Mouse (Mus musculus) brain, embryonic 18.5 days (tissue): ENCODE results near the gene Cntd1.

Source experiments
- DNase-seq: peaks from one replicate; pipeline ENCODE4 v3.0.0-alpha.2; 2012; ENCODE audit warnings: low read depth, low spot score

Cntd1 gene

DNA sequence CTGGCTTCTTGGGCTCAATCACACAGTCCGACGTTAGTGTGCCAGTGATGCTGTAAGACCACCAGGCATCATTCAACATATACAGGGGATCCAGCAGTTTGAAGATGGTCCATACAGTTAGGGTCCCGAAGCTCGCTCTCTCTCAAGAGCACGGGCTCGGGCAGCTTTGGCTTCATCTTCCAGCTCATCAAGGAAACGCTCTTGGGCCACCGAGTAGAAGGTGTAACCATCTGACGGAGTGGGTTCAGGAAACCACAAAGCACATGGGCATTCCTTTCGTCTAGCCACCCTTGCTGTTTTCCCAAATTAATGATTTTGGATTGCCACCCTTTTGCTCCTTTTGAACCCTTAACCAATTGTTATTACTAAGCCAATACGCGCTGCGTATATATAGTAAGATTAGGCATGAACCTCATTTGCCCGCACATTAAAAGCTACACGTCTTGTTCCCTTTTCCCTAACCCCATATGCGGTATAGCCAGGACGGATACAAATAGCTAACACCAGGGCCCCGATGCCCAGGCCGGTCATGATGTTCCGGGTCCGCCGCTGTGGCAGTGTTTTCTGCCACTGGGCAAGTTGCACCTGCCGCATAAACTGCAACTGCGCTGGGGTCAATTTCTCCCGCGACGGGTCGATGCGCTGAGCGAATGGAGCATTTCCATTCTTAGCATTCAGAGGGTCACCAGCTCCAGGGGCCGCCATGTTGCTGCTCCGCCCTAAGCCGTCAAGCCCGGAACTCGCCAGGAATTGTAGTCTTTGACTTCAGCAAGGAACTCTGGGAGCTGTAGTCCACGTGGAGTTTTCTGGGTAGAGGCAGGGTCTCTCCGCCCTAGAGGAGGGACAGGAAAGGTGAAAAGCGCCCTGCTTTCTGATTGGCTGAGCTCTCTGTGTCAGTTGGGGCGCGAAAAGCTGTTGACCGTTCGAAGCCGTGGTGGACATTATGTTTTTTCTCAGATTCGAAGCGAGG lies at the start of gene Cntd1, which contains the start of gene Coa3:
Gene Cntd1, plus strand, starts transcription at position 790 of the 970 bp plus-strand sequence.
Gene Coa3, minus strand, starts transcription at position 892 of the 970 bp plus-strand sequence.
- peak; percentile 86 for DNase-seq

GRCm38 (mm10) chr11:101229361-101229900 lies 49.4 kb upstream of the Cntd1 start:
- no peak for DNase-seq

DNA sequence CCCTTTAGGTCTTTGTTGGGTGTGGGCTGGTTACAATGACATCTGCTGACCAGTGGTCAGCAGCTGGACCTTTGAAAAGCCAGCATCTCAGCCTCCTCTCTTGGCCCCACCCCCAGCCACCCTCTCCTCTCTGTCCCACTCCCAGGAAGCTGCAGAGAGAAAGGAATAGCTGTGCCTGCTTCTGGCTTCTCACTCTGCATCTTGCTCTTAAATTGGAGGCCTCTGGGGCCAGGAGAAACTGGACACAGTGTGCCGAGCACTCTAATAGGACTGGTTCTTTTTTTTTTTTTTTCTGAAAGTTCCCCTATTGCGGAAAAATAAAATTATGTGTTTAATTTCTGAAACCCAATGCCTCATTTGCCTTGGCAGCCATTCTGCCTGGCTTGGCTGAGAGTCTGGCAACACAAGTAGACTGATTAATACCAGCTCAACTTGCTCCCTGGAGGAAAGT lies 48.7 kb upstream of the Cntd1 start:
- no peak for DNase-seq

DNA sequence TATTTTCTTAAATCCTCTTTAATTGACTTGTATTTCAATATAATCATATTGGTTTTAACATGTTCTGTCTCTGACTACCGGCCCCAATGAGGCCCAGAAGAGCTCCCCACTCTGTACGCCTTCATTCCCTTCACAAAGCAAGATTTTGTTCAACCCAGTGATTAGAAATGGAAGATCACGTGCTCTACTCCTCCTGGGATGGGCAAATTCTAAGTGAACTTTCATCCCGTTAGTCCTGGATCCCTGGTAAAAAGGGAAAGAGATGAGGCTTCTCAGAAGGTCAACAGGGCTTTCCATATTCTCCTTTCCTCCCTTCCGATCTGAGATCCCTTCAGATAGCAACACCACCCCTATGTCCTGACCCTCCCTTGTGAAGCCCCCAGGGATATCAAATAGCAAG lies 48.3 kb upstream of the Cntd1 start:
- no peak for DNase-seq

- DNase-seq: no peak
Measured at GRCm38 (mm10) chr11:101230991-101231871, 47.6 kb upstream of the Cntd1 start.

DNA sequence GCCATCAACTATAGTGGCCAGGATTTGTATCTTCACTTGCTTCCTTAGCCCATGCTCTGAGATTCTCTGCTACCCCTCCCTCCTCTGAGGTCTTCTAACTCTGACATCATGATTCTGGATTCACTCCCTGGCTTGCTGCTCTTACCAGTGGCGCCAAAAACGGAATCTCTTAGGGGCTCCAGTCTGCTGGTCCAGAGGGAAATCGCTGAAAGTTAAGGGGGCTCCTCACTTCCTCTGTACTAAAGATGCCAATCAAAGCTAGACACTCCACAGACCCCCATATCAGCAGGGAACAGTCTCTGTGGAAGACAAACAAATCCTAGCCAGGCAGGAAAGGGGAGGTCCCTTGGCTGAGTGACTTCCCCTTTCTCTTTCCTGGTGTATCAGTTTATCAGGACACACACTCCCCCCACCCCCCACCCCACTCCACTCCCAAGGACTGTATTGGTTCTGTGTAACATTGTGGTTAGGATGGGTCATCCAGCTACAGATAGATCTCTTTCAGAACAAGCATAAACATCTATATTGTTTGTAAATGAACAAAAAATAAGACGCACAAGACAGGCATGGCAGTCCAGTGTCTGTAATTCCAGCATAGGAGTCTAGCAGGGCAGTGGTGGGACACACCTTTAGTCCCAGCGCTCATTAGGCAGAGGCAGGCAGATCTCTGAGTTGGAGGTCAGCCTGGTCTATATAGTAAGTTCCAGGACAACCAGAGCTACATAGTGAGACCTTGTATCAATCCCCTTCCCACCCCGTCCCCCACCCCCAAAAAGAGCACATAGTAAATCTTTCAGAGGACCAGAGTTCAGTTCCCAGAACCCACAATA lies 46.6 kb upstream of the Cntd1 start:
- no peak for DNase-seq

- DNase-seq: no peak
Measured at GRCm38 (mm10) chr11:101233240-101233639, 45.6 kb upstream of the Cntd1 start.

DNA sequence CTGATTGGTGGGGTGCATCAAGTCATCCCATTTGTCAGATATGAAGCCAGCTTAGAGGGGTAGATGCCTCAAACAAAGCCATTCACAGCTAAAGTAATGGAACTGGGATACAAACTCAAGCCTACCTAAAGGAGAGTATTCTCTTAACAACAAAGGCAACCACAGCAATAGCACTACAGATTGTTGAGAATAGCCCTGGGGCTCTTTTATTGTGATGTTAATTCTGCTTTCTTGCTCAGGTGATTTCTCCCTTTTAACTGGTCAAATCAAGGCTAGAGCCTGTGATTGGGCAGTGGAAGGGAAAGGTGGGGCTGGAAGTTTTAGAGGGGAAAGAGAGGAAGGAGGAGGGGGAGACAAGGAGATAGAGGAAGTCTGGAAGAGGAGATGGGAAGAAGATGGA lies 44.7 kb upstream of the Cntd1 start:
- no peak for DNase-seq

DNA sequence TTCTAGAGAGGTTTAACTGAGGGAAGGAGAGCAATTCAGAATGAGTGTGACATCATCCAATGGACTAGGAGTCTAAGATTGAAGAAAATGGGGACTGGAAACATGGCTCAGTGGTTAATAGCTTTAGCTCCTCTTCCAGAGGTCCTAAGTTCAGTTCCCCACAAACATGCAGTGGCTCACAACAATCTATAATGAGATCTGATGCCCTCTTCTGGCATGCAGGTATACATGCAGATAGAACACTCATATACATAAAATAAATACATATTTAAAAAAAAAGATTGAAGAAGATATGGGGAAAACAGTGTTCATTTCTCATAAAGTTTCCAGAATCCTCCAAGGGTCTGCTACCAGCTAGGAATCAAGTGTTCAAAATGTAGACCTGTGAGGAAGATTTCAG lies 43.4 kb upstream of the Cntd1 start:
- DNase-seq: no peak

- no peak for DNase-seq
Measured at GRCm38 (mm10) chr11:101236782-101237181, 42.0 kb upstream of the Cntd1 start.

GRCm38 (mm10) chr11:101238071-101238647 lies 40.7 kb upstream of the Cntd1 start:
- no peak for DNase-seq

DNA sequence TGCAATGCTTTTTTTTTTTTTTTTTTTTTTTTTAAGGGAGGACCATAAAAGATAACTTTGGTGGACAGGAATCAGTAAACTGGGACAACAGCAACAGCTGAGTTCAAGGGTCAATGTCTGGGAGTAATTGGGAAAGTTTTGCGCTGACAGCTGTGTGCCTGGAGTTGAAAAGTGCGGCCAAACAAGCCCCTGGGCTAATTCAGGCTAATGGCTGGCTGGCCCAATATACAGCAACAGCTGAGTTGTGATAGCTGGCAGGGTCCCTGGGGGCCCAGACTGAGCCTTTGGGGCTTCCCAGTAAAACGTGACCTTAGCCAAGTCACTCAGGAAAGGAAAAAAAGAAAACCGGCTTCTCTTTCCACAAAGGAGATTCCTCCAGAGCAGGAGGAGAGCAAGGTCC lies 33.7 kb upstream of the Cntd1 start:
- DNase-seq: no peak

DNA sequence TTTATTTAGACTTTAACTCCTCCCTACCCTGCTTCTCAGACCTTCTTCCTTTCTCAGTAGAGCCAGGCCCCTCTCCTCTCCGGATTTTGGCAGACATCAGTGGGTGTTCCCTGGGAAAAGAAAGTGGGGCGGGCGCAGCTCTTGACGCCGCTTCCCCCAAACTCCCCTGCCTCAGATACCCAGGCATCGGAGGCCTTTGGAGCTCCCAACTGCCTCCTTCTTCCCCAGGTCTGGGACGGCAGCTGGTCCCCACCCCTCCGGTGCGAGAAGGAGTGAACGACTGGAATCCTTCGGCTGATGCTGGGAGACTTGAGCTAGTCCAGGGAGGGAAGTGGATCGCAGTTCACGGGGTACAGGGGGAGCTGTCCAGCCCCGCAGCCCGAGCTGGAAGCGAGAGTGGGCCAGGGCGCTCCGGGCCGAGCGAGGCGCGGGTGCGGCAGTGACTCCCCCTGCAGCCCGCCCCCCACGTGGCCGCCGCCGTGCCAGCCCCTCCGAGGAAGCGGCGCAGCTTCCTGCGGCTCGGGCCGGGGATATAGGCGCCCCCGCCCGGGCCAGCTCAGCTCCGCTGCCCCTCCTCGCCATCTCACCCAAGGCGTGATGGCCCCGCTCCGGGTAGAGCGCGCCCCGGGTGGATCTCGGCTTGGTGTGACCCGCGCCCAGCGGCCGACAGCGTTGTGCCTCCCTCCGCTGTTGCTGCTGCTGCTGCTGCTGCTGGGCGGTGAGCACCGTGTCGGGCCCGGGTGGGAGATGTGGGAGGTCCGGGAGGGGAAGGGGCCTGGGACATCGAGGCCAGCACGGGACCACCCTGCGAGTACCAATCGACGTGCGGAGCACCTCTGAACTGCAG lies 32.7 kb upstream of the Cntd1 start, which contains the start of gene Ramp2:
Gene Ramp2, plus strand, starts transcription at position 174 of the 847 bp plus-strand sequence.
- DNase-seq: no peak

GRCm38 (mm10) chr11:101246702-101247012 lies 32.2 kb upstream of the Cntd1 start:
- DNase-seq: no peak

DNA sequence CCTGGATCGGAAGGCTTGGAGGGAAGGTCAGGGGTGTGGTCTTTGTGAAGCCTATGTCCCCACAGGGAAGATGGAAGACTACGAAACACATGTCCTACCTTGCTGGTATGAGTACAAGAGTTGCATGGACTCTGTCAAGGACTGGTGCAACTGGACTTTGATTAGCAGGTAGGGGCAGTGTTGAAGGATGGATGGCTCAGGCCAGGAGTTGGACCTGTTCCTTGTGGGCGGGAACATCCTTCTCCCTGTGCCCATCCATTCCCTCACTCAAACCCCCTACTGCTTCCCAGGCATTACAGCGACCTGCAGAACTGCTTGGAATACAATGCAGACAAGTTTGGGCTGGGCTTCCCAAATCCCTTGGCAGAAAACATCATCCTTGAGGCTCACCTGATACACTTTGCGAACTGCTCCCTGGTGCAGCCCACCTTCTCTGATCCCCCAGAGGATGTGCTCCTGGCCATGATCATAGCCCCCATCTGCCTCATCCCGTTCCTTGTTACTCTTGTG lies 31.2 kb upstream of the Cntd1 start:
- no peak for DNase-seq

DNA sequence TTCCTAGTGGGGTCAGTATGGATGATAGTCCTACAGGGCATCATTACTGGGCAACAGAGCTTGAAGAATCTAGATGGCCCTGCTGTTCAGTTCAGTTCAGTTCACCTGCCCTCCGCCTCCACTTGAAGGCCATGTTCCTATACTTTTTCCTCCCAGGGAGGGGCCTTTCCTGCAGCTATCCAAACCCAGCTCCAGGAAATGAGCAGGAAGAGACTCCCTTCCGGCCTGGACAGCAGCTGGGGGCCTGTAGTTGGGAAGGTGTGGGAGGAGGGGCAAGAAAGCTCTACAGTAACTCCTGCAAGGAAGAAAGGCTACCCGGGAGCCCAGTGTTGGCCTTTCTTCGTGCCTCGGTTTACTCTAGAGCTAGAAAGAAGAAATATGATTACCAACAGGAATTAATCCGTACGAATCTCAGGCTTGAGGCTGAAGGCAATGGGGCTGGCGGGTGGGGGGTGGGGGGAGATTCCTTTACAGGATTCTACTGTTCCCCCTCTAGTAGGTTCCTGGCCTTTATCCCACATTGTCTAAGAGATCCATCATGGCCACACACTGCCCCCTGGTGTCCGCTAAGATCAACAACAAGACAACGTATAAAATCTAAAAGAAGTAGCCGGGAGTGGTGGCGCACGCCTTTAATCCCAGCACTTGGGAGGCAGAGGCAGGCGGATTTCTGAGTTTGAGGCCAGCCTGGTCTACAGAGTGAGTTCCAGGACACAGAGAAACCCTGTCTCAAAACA lies 30.4 kb upstream of the Cntd1 start:
- no peak for DNase-seq

DNA sequence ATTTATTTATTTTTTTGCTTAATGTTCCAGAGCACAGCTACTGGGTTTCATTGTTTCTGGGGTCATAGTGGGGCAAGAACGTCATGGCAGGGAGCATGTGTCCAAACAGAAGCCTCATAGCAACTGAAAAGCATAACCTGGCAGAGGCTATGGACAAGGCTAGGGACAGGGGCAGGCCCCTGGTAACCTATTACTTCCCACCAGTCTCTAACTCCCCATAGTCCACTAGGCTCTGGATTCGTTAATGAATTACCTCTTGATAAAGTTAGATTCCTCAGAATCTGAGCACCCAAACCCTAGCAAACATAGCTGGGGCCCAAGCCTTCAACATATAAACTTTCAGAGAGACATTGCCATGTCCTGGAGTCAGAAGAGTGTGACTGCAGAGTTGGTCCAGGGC lies 27.8 kb upstream of the Cntd1 start:
- no peak for DNase-seq

DNA sequence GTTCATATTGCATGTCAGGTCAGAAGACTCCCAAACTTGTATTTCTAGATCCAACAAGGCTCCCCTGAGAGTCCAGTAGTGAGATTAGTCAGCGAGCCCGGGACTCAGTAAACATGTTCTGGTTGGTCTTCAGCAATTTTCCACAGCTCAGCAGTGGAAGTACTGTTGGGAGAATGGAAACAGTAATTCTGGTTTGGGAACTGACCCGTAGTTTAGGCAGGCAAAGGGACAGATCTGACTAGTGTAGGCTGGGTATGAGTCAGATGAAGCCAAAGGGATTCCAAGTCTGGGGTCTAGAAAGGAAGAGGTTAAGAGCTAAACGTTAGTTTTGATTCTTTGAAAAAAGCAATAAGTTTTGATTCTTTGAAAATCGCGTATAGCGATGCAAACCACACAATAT lies 25.9 kb upstream of the Cntd1 start:
- no peak for DNase-seq
